Mouse (Mus musculus) erythroblast, adult 5-6 weeks (primary cell): Measurements from ENCODE around the gene Eps8l3. TPM values are rescaled to one million over a fixed set of nuclear protein-coding genes. Genes with fewer than 3 reads are reported as not detected.
"Not testable (repeated sequence)": the region's sequence is repeated elsewhere in the genome, so short reads cannot be mapped to it uniquely, and the experiment has no call there.

Source experiments
- ATAC-seq: replicated peaks from 2 replicates; pipeline ENCODE4 v1.8.0; 2016; ENCODE audit warnings: moderate number of reproducible peaks, mild to moderate bottlenecking, moderate TSS enrichment, inconsistent platforms; ENCODE audit not compliant: poor library complexity, low FRiP score, severe bottlenecking
- total RNA-seq, 2 experiments: library from RNA; stranded (forward) in 1 of 2; stranded (reverse) in 1 of 2; fragments of 150-400 nt in 1 of 2; fragments of 200-764, 138-1000 nt in 1 of 2; gene quantifications; 2 replicates each; pipeline versions ENCODE4 v1.2.3 to v1.2.4; 2015 to 2017; ENCODE audit warnings: low replicate concordance in 2 of 2

Gene Eps8l3
- total RNA-seq, 2 experiments from 2014 or later = not detected

DNA sequence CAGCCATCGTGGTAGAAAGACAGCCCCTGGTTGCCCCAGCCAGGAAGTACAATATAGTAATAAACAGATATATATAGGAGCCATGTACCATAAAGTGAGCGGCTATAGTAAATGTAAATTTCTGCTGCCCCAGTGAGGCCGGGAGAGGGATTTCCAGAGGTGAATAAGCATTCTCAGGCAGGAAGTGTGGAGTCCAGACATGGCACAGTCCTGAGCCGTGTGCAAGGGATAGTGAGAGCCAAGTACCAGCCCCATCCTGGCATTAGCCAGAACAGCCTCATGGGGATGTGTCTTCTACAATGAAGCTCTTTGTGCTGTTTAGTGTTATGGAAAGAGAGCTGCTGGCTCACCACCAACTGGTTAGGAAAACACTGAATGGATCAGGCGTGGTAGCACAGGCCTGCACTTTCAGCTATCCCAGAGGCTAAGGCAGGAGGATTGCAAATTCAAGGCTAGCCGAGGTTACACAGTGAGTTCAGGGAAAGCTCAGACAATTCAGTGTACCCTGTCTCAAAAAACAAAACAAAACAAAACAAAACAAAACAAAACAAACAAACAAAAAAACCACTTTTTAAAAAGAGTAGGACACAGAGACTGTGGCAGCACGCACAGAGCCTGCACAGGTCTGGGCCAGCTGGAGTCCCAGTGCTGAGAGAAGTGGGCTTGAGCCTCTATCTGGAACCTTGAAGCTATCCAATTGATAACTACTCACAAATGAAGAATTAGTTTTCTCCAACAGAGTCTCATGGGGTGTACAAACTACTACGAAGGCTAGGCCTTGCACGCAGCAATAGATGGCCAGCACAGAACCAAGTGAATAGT, 10.9 kb downstream of the Eps8l3 start:
- no peak for ATAC-seq

DNA sequence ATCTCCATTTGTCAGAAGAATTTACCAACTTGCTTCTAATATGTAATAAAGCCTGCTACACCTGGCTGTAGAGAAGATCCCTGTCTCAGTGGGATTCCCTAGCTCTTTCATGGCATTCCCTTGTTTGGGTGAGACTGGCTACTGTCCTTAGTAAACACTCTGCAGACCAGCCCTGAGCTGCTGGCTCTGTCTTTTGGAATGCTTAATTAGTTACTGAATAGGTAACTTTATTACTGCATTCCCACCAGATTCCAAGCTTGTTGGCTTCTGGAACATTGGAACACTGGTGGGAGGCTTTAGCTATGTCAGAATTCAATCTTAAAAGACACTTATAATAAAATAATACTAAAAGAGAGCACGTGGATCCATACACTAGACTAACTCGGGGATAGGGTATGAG, 12.2 kb downstream of the Eps8l3 start:
- not testable (repeated sequence) for ATAC-seq

DNA sequence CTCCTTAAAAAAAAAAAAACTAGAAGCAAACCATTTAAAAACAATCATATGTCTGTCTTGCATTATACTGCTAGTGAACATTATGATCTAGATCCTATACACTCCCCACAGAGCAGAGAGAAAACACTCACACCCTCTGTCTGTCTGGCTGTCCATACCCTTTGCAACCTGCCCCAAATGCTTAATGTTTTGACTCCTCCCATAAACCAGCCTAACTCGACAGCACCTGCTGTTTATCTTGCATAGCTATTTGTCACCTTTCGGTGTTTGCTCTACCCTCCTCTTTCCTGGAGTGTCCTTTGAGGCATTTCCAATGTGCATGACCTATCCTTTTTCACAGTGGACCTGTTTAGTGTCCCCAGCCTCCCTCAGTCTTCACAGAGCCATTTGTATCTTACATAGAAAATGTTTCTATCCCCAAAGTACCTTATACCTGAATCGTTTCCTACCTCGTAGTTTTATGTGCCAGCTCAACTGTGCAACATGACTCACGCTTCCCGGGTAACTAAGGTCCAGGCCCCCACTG, 18.2 kb downstream of the Eps8l3 start:
- peak; percentile 52 for ATAC-seq

DNA sequence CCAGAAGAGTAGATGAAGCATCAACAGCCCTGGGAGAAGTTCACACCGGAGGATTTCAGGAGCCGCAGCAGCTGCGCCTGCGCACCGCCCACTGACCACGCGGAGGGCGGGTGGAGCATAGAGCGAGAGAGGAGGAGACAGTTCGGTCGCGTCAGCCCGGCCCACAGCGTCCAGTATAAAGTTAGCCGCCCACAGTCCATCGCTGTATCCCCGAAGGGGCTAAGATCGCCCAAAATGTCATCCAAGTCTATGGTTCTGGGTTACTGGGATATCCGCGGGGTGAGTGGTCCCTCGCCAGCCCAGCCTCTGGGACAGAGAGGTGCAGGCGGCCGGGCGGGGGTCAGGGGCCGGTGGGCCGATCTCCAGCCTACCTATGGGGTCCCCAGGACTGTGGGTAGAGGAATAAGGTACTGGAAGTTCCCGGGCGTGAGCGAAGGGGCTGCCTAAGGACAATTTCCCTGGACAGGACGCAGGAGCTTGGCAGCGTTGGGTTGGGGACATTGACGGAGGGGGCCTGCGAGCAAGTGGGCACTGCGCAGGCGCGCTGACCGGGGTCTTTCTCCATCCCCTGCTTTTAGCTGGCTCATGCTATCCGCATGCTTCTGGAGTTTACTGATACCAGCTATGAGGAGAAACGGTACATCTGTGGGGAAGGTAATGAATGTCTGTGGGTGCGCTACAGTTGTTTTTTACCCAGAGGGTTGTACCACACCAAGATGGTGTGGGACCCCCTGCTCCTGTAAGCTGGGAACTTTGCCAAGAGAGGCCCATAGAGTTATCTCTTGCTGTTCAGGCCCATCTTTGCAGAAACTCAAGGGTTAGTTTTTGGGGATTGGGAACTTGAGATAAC, 18.9 kb downstream of the Eps8l3 start, which contains the start of gene Gstm5:
Gene Gstm5, plus strand, starts transcription at position 102 of the 850 bp plus-strand sequence.
- peak; percentile 97 for ATAC-seq

DNA sequence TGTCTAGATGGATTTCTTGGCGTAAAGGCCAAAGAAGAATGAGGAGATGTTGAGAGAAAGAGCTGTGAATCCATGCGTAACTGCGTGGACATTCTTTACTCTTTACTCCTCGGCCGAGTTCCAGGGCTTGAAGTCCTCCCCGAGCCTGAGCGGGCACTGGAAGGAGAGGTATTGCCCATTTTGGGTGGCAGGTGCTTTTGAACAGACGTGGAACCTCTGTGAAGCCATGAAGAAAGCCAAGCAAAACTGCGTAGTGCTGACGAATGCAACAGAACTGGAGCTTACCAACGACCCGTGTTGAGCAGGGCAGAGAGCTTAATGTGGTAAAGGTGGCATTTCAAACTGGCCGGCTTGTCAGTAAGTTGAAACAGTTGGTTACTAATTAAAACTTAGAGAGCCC, 21.7 kb downstream of the Eps8l3 start:
- ATAC-seq = no peak

DNA sequence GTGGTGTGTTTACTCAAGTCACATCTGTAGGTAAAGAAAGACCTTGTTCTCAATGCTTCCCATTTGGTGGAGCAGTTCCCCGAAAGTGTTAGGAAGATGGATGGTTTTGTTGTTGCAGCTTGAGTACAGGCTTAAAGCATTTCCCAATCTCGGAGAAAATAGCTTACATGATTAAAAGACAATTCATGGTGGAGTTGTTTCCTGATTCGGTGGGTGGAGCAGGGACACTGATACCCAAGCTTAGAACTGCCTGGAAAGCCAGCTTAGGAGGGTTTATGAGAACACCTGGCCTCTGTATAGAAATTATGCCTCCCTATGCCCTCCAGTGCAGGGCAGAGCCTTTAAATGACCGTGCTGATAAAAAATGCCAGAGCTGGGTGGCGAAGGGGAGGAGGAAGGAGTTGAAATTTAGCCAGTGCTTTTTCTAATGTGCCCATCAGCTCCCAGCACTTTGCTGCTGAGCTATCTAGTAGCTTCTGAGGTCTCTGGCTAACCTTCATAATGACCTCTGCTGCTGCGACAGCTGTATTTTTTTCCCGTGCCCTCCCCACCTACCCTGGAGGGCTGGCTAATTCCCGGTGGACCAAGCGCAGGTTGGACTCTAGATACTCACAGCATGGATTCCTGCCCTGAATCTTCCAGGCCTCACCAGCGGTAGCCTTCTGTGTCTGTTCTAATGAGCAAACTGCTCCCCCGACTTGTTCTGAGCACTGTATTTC, 24.1 kb downstream of the Eps8l3 start:
- ATAC-seq = no peak

DNA sequence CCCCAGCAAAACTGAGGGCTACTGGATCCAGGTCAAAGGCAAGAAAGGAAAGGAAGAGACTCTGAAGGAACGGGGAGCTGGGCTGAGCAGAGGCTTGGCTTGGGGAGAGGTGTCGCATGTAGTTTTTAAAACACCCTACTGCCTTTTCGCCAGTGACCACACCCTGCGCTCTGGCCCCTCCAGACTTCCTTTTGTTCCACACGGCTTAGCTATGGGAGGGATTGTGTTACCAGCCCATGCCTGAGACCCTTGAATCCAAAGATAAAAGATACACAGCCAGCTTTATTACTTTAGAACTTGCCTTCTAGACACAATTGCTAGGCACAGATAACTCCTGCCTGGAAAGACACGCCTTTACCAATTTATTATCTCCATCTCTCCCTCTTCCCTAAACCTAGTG, 28.9 kb downstream of the Eps8l3 start:
- no peak for ATAC-seq

DNA sequence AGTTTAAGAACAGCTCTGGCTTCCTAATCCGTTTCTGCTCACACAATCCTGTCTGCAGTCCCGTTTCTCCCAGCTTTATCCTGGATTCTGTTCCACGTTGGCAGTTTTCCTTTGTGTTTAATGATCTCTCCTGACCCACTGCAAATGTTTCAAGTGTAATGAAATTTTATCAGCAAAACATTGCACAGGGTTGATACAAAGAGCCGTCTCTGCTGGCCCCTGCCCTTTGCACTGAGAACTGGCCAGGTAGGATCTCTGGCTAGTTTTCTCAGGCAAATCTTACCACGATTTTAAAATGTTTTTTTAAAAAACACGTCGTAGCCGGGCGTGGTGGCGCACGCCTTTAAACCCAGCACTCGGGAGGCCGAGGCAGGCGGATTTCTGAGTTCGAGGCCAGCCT, 39.6 kb downstream of the Eps8l3 start:
- ATAC-seq = no peak

DNA sequence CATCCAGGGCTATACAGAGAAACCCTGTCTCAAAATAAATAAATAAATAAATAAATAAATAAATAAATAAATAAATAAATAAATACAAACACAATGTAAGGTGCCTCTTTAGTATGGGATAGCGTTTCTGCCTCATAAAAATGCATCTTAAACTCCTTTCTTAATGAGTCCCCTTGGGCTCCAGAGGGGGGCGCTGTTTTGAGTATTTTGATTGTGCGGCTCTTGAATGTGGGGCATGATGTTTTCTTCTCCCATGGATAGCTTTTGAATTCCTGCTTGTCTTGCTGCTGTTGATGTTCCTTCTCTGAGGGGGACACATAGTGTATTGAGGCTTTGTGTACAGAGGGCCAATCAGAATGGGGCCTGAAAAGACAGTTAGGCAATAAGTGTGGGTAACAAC, 40.1 kb downstream of the Eps8l3 start:
- ATAC-seq = no peak

DNA sequence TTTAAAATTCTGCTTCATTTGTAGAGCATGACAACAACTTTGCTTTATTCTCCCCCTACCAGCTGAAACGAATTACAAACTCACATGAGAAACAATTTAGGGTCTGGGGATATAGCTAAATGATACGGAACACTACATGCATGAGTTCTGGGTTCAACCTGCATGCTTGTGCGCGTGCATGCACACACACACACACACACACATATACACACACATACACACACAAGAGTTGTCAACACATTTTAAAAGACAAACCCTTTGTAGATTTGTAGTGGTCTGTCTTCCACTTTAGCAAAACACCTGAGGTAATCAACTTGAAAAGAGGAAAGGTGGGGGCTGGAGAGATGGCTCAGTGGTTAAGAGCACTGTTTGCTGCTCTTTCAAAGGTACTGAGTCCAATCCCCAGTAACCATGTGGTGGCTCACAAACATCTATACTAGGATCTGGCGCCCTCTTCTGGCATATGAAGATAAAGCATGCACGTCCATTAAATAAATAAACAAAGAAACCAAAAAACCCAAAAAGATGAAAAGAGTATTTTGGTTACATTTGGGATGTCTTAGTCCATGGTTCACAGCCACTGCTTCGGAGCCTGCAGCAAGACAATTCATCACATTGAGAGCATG, 40.9 kb downstream of the Eps8l3 start:
- ATAC-seq = peak; percentile 77; the same call in 1 of the 2 replicates

DNA sequence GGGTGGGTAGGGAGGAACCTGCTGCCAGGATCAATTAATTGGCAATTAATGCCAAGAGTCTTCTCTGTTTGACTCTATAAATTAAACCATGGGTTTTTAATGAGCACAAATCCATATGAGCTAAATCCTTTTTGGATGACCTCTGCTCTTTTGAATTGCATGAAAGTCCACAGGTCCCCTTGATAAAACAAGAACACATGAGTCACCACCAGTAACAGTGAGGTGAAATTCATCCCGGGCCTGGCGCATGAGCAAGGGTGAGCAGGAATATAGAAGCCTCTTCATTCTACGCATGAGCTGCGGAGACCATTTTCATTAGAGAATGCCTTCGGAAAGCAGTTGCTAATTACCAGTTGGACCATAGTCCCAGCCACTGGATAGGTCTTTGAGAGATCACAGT, 43.3 kb downstream of the Eps8l3 start:
- no peak for ATAC-seq

DNA sequence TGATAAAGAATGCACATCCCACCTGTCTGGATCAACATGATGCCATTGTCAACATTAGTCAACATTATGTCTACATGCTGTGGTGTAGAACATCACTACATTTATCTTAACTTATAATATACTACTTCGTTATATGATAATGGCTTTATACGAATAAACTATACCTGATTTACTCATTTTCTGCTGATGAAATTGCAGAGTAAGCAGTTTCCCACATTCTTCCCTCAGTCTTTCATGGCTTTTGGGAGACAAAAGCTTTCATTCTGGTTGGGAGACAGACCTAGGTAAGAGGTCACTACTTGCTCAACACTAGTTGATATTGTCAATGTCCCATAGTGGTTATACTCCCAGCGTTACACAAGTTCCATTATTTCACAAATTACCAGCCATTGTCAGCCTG, 48.3 kb downstream of the Eps8l3 start:
- ATAC-seq = no peak

DNA sequence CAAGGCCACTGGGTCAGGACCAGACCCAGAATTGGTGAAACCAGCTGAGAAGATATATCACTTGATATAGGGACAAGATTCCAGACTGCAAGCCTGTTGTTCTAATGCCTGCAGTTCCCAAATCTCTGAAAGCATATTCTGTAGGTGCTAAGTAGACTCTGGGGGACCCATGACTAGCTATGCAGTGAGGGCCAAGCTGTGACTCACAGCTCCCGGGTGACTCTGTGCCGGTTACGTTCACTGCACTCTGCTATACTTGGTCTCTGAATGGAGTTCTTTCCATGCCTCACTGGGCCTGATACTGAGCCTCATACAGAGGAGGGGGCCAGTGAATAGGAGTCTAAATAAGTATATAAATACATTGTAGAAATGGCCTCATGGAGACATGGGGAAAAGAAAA, 50.8 kb downstream of the Eps8l3 start:
- no peak for ATAC-seq

DNA sequence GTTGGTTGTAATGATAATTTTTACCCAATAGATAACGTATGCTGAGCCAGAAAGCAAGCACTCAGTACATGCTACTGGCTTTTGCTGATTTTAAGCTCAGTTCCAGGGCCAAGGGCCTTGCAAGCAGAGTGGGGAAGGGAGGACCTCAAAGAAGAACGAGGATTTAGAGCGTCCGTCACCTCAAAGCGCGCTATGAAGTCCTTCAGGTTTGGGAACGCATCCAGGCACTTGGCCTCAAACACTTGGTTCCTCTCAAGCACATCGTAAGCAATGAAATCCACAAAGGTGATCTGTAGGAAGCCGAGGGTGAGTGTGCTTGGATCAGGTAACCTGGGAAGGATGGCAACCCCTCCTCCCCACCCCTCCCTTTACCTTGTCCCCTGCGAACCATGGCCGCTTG, 51.7 kb downstream of the Eps8l3 start:
- no peak for ATAC-seq

DNA sequence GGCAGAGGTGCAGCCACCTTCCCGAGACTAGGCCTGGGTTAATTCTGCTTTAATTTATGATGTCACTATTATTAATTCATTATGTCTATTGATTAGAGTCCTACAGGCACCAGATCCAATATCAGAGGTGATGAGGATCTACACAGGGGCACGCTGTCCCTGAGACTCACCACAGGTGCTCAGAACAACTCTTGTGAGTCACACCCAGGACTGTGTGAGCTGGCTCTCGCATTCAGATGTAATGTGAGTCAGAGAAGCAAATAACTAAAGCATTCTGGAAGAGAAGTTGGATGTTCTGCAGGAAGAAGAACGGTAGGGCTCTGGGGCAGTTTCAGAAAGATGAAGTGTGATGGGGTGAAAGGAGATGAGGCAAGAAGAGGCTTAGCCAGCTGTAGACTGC, 52.2 kb downstream of the Eps8l3 start:
- ATAC-seq = no peak

DNA sequence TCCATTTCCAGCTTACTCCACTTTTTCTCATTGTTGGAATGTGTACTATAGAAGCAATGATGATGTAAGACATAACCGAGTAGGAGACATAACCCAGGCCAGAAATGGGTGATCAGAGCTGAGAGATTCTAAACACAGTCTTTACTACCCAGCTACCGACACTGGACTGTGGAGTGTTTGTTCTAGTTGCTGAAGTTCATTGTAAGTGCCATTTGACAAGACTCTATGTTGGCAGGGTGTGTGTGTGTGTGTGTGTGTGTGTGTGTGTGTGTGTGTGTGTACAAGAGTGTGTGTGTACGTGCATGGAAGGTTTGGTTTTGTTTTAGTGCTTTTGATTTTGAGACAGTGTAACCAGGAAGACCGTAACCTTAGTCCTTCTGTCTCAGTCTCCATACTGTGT, 52.7 kb downstream of the Eps8l3 start:
- ATAC-seq = no peak

DNA sequence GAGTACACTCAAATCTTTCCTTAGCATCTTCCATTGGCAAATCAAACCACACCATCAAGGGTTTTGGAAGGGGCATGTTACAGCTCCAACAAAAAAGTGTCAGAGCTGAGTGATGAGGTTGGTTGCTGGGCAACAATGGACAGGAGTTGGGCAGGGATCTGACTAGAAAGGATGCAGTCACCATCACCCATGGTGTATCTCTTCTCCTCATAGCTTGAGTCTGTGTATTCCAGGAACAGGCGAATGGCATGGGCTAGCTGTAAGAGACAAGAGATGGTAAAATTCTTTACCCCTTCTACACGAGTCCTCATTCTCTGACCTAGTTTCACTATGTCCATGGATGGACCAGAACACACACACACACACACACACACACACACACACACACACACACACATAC, 54.1 kb downstream of the Eps8l3 start:
- ATAC-seq = no peak

DNA sequence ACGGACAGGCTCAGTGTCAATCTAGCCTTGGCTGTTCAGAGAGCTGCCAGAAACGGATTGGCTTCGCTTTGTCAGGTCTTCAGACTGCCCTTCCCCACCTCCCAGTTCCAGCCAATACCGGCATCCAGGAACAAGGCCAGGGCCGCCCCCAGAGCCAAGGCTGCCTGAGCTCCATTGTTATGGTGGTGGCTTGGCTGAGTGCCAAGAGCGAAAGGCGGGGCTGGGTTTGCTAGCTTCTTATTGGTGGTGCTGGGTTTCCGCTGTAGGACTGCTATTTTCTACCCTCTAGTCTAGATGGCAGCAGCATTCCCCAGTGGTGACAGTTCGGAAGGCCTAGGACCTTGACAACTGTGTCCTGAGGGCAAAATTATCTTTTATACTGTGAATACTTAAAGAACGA, 54.6 kb downstream of the Eps8l3 start, which contains the start of gene Gstm7:
Gene Gstm7, minus strand, starts transcription at position 148 of the 400 bp plus-strand sequence.
- peak; percentile 51; the same call in 1 of the 2 replicates for ATAC-seq

DNA sequence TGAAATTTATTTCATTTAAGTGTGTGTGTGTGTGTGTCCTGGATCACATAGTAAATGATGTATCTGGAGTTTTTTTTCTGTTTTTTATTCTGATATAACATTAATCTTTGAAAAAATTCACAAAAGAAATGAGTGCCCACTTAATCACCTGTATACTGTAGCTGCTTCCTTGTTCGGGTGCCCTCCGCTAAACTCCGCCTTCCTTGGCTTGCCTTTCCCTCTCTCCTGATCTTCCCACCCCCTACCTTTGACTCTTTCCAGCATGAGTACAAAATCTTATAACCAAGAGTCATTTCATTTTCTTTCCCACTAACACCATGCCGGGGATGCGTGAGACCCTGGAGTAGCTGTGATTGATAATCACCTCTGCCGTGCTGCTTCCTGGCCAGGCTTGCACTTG, 55.1 kb downstream of the Eps8l3 start:
- no peak for ATAC-seq

DNA sequence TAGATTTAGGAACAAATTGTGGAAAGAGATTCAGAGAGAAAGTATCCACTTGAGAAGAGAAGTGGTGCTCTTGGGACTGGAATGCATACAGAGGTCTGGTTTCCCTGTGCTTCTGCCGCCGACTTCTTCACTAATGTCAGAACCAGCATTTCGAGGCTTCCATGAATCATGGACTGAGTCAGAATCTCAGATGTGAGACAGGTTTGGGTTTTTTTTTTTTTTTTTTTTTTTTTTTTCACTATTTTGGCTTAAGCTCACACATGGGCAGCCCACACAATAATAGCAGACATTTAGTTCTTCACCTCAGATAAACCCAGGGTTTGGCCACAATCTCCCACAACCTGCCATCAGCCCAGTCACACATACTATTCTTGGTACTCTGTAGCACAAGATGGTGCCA, 58.2 kb downstream of the Eps8l3 start:
- ATAC-seq = no peak
